Mouse (Mus musculus): ENCODE results near the gene Samd13. TPM values are rescaled to one million over a fixed set of nuclear protein-coding genes. Genes with fewer than 3 reads are reported as not detected.

Gene Samd13
- polyA plus RNA-seq, 1 experiment from 2014 or later: 0.63 TPM

- H3K27ac ChIP-seq: no peak overlapping the region
- H3K9ac ChIP-seq (ENCODE audit: low read depth, low read length): no peak overlapping the region
Observed at GRCm38 (mm10) chr3:146649311-146649894, 36.0 kb downstream of the Samd13 start.

DNA sequence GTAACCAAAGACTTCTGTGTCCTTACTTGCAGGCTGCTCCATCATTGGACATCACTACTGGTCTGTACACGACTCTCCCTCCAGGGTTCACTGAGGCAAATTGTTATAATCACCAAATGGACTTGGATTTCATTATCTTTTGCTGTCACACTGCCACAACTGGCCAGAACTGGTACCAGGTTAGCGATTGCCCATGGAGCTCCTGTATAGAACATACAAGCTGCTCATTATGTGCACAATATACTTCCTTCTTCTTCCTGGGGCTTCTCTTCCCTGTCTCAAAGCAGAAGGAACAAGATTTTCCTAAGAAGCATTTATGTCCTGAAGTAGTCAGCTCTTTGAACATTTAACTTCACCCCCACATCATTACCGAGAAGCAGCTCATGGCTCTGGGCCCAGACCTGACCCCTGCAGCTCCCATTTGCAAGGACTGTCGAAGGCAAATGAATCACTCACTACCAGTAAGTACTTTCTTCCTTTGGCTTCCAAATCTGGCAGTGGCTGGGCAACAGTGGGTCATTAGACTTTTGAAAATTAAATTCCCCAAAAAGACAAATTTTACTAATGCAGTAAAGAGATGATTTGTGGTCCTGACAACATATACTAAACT lies 43.5 kb downstream of the Samd13 start:
- no peaks in the 10 kb centered on the region for H3K9me3 ChIP-seq (replicated peaks; ENCODE audit: low read length)
- no peak overlapping the region for H3K9ac ChIP-seq (ENCODE audit: low read depth, low read length)
- H3K4me1 ChIP-seq (replicated peaks; ENCODE audit: insufficient read depth, low read length): no peaks in the 10 kb centered on the region
- no peak for TF ChIP-seq CTCF (IDR thresholded peaks at IDR 0.05; ENCODE audit: low read depth)
- H3K4me3 ChIP-seq (replicated peaks; ENCODE audit: low read depth, low read length): no peak overlapping the region
- DNase-seq (ENCODE audit: low spot score) (peak; percentile 58), ATAC-seq (replicated peaks; ENCODE audit: low FRiP score, low read depth) (no peak; the same call in 1 of the 2 replicates)
- 35% methylated on average over 4 of the region's 4 CpGs for WGBS
- no peaks in the 10 kb centered on the region for H3K36me3 ChIP-seq (ENCODE audit: insufficient read depth, low read length)
- no peaks in the 10 kb centered on the region for H3K27me3 ChIP-seq (ENCODE audit: insufficient read depth, low read length)
- H3K4me2 ChIP-seq (ENCODE audit: low read length): no peak overlapping the region
- no peak overlapping the region for H3K27ac ChIP-seq

More at GRCm38 (mm10) chr3:146649311-146649894, 36.0 kb downstream of the Samd13 start:
- Histone ChIP-seq H3K4me2 (ENCODE audit: low read length) (no peak overlapping the region), H3K9me3 (replicated peaks; ENCODE audit: low read length) (no peaks in the 10 kb centered on the region), H3K27me3 (ENCODE audit: insufficient read depth, low read length) (no peaks in the 10 kb centered on the region), H3K4me3 (replicated peaks; ENCODE audit: low read depth, low read length) (no peak overlapping the region), H3K36me3 (ENCODE audit: insufficient read depth, low read length) (no peaks in the 10 kb centered on the region), H3K4me1 (replicated peaks; ENCODE audit: insufficient read depth, low read length) (no peaks in the 10 kb centered on the region)
- WGBS: 73% methylated on average over 10 of the region's 10 CpGs
- no peak for DNase-seq (ENCODE audit: low spot score)
- no peak for TF ChIP-seq CTCF (IDR thresholded peaks at IDR 0.05; ENCODE audit: low read depth)
- no peak for ATAC-seq (replicated peaks; ENCODE audit: low FRiP score, low read depth)

DNA sequence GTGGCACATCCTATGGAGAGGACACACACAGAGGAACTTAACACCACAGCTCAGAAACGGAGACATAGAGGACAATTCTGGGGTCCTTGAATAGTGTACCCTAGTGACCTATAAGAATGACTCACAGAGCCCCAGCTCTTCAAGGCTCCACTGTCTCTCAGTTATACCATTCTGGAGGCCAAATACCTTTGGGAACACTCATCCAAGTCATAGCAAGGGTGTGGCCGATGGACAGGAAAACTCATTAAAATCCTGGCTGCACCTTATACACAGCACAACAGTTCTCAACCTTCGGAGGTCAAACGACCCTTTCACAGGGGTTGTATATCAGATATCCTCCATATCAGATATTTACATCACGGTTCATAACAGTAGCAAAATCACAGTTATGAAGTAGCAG lies 52.9 kb downstream of the Samd13 start:
- no peak for TF ChIP-seq CTCF (IDR thresholded peaks at IDR 0.05; ENCODE audit: low read depth)
- Histone ChIP-seq H3K4me2 (ENCODE audit: low read length) (no peak overlapping the region), H3K27me3 (ENCODE audit: insufficient read depth, low read length) (no peaks in the 10 kb centered on the region), H3K9ac (ENCODE audit: low read depth, low read length) (no peak overlapping the region), H3K36me3 (ENCODE audit: insufficient read depth, low read length) (no peaks in the 10 kb centered on the region), H3K4me1 (replicated peaks; ENCODE audit: insufficient read depth, low read length) (no peaks in the 10 kb centered on the region; the same call in 1 of the 2 replicates), H3K9me3 (replicated peaks; ENCODE audit: low read length) (no peaks in the 10 kb centered on the region), H3K4me3 (replicated peaks; ENCODE audit: low read depth, low read length) (no peak overlapping the region), H3K27ac (no peak overlapping the region)
- DNase-seq (ENCODE audit: low spot score): no peak
- ATAC-seq (replicated peaks; ENCODE audit: low FRiP score, low read depth): no peak
- 80% methylated on average over 5 of the region's 5 CpGs for WGBS

DNA sequence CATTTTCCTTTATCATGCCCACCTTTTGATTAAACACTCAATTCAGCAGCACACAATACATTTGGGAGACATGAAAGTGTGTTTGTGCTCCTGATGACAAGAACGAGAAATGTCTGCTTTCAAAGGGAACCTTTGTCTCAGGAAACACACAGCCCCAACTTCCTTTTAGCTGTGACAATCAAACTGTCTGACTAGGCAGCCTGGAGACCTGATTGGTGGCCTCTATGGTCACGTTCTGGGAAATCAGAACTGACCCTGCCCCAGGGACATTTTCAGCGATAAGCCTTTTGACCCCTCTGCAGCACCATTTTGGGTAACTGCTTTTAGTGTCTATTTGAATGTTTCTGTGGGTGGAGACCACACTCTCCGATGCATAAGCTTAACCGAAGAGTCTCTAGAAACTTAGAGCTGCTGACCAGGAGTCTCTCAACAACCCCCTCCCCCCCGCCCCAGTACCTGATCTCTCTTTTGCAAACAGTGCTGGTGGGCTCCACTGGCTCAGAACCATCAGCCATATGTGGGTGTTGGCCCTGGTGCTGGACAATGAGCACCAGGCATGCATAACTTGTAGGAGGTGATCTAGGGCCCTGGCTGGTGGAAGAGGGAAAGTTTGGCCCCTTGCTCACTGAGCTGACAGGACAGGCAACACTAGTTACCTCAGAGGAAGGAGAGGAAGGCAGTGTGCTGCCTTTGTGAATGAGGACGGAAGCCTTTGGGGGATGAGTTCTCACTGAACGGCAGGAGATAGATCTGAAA lies 57.0 kb downstream of the Samd13 start:
- WGBS: 31% methylated on average over 8 of the region's 8 CpGs
- TF ChIP-seq CTCF (IDR thresholded peaks at IDR 0.05; ENCODE audit: low read depth): no peak
- H3K27ac ChIP-seq: peak overlapping the region; percentile 56
- no peaks in the 10 kb centered on the region for H3K27me3 ChIP-seq (ENCODE audit: insufficient read depth, low read length)
- no peaks in the 10 kb centered on the region for H3K36me3 ChIP-seq (ENCODE audit: insufficient read depth, low read length)
- no peak overlapping the region for H3K9ac ChIP-seq (ENCODE audit: low read depth, low read length)
- H3K4me3 ChIP-seq (replicated peaks; ENCODE audit: low read depth, low read length): no peak overlapping the region
- ATAC-seq (replicated peaks; ENCODE audit: low FRiP score, low read depth) (peak; percentile 86), DNase-seq (ENCODE audit: low spot score) (peak; percentile 75)
- no peaks in the 10 kb centered on the region; the same call in 1 of the 2 replicates for H3K4me1 ChIP-seq (replicated peaks; ENCODE audit: insufficient read depth, low read length)
- H3K4me2 ChIP-seq (ENCODE audit: low read length): peak overlapping the region; percentile 21; the same call in 1 of the 2 replicates
- H3K9me3 ChIP-seq (replicated peaks; ENCODE audit: low read length): no peaks in the 10 kb centered on the region

- no peak for TF ChIP-seq CTCF (IDR thresholded peaks at IDR 0.05; ENCODE audit: low read depth)
- H3K27me3 ChIP-seq (ENCODE audit: insufficient read depth, low read length): no peaks in the 10 kb centered on the region
- no peak for ATAC-seq (replicated peaks; ENCODE audit: low FRiP score, low read depth)
- no peak overlapping the region for H3K4me2 ChIP-seq (ENCODE audit: low read length)
- DNase-seq (ENCODE audit: low spot score): no peak
- H3K4me1 ChIP-seq (replicated peaks; ENCODE audit: insufficient read depth, low read length): no peaks in the 10 kb centered on the region; the same call in 1 of the 2 replicates
- H3K9me3 ChIP-seq (replicated peaks; ENCODE audit: low read length): no peaks in the 10 kb centered on the region
- no peak overlapping the region for H3K4me3 ChIP-seq (replicated peaks; ENCODE audit: low read depth, low read length)
- no peak overlapping the region for H3K9ac ChIP-seq (ENCODE audit: low read depth, low read length)
- WGBS: 81% methylated on average over 4 of the region's 4 CpGs
- H3K36me3 ChIP-seq (ENCODE audit: insufficient read depth, low read length): no peaks in the 10 kb centered on the region
- H3K27ac ChIP-seq: no peak overlapping the region
Observed at GRCm38 (mm10) chr3:146625766-146626165, 59.6 kb downstream of the Samd13 start.

GRCm38 (mm10) chr3:146621966-146622365 lies 63.4 kb downstream of the Samd13 start:
- Histone ChIP-seq H3K9ac (ENCODE audit: low read depth, low read length) (no peak overlapping the region), H3K27me3 (ENCODE audit: insufficient read depth, low read length) (no peaks in the 10 kb centered on the region), H3K27ac (no peak overlapping the region), H3K4me1 (replicated peaks; ENCODE audit: insufficient read depth, low read length) (no peaks in the 10 kb centered on the region), H3K4me2 (ENCODE audit: low read length) (no peak overlapping the region), H3K9me3 (replicated peaks; ENCODE audit: low read length) (no peaks in the 10 kb centered on the region; the same call in 1 of the 2 replicates), H3K4me3 (replicated peaks; ENCODE audit: low read depth, low read length) (no peak overlapping the region), H3K36me3 (ENCODE audit: insufficient read depth, low read length) (no peaks in the 10 kb centered on the region)
- DNase-seq (ENCODE audit: low spot score) (no peak), ATAC-seq (replicated peaks; ENCODE audit: low FRiP score, low read depth) (no peak)
- no peak for TF ChIP-seq CTCF (IDR thresholded peaks at IDR 0.05; ENCODE audit: low read depth)
- 80% methylated on average over 11 of the region's 11 CpGs for WGBS

All from kidney, postnatal 0 days (tissue).